Mouse (Mus musculus) kidney, postnatal 0 days (tissue): ENCODE data around the gene Fosl1. TPM values are rescaled to one million over a fixed set of nuclear protein-coding genes. Genes with fewer than 3 reads are reported as not detected.

Source experiments
- ATAC-seq: fragments of 200-750 bp; cut with Nextera tagmentation; replicated peaks from 2 replicates; pipeline ENCODE4 v1.8.0; 2017; ENCODE audit warnings: low read depth, moderate number of reproducible peaks, moderate TSS enrichment, moderate library complexity; ENCODE audit not compliant: low FRiP score
- DNase-seq: peaks from one replicate; pipeline ENCODE4 v3.0.0-alpha.2; 2016; ENCODE audit warnings: low spot score
- H3K27ac ChIP-seq: fragments of 300-500 bp; sonication (generic); 2 replicates; pipeline ENCODE4 v1.5.1; 2014; ENCODE audit warnings: mild to moderate bottlenecking
- H3K27me3 ChIP-seq: fragments of 300-500 bp; sonication (generic); 2 replicates; pipeline ENCODE4 v1.6.1; 2014; ENCODE audit warnings: low read length, mixed read lengths; ENCODE audit not compliant: insufficient read depth
- H3K36me3 ChIP-seq: fragments of 300-500 bp; sonication (generic); 2 replicates; pipeline ENCODE4 v1.6.1; 2014; ENCODE audit warnings: low read length, mixed read lengths; ENCODE audit not compliant: insufficient read depth
- H3K4me1 ChIP-seq: fragments of 300-500 bp; sonication (generic); replicated peaks from 2 replicates; pipeline ENCODE4 v1.6.1; 2014; ENCODE audit warnings: antibody characterized with exemption, low read length, mixed read lengths; ENCODE audit not compliant: insufficient read depth
- H3K4me2 ChIP-seq: fragments of 300-500 bp; sonication (generic); 2 replicates; pipeline ENCODE4 v1.6.1; 2014; ENCODE audit warnings: mild to moderate bottlenecking, low read length, moderate library complexity, mixed read lengths
- H3K4me3 ChIP-seq: fragments of 300-500 bp; sonication (generic); replicated peaks from 2 replicates; pipeline ENCODE4 v1.5.1; 2014; ENCODE audit warnings: low read depth, low read length
- H3K9ac ChIP-seq: fragments of 300-500 bp; sonication (generic); 2 replicates; pipeline ENCODE4 v1.6.1; 2014; ENCODE audit warnings: low read depth, low read length
- H3K9me3 ChIP-seq: fragments of 300-500 bp; sonication (generic); replicated peaks from 2 replicates; pipeline ENCODE4 v1.6.1; 2016; ENCODE audit warnings: low read length, inconsistent platforms, mixed read lengths
- CTCF ChIP-seq: IDR thresholded peaks from 2 replicates; pipeline ENCODE4 v1.5.1; 2016; ENCODE audit warnings: antibody characterized with exemption, low read depth, mild to moderate bottlenecking, moderate library complexity
- WGBS: fragments of 180-500 bp; shearing (Covaris S2); extraction: QIAGEN DNeasy Blood & Tissue Kit; methylation state at CpG from one replicate; pipeline ENCODE4 v1.1.7; 2014; 5-methylcytosine and 5-hydroxymethylcytosine counted together
- polyA plus RNA-seq: library from polyadenylated mRNA; unstranded; fragments of >200 nt; fragmentation: Nextera tagmentation; extraction: Ambion mirVana; gene quantifications from 2 replicates; pipeline ENCODE4 v1.2.1, GENCODE M21; 2015

The Fosl1 gene
- polyA plus RNA-seq, 1 experiment from 2014 or later, result not detected

DNA sequence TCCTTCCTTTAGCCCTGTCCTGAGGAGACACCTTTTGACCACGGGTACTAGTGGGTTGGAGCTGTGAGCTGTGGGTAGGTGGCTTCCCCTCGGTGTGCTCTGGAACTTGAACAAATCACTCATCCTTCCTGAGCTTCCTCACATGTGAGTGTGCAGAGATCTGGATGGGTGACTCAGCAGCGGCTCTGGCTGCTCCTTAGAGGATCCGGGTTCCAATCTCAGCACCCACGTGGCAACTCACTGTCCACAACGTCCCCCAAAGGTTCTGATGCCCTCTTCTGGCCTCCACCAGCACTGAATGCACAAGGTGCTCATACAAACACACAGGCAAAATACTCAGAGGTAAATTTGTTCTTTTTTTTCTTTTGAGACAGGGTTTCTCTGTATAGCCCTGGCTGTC is 4.4 kb downstream of the Fosl1 start:
- Histone ChIP-seq H3K27me3 (peaks cover 8% of the 10 kb centered on the region; the same call in 1 of the 2 replicates), H3K9ac (no peak overlapping the region), H3K36me3 (peaks cover 7% of the 10 kb centered on the region; the same call in 1 of the 2 replicates), H3K4me2 (no peak overlapping the region), H3K4me1 (peaks cover 22% of the 10 kb centered on the region), H3K4me3 (no peak overlapping the region), H3K9me3 (no peaks in the 10 kb centered on the region), H3K27ac (no peak overlapping the region)
- 82% methylated on average over 6 of the region's 6 CpGs for WGBS
- ATAC-seq, result no peak
- no peak for DNase-seq
- TF ChIP-seq CTCF, result 0 out of 2 replicates have a peak, but pooled peaks have one; percentile 1

DNA sequence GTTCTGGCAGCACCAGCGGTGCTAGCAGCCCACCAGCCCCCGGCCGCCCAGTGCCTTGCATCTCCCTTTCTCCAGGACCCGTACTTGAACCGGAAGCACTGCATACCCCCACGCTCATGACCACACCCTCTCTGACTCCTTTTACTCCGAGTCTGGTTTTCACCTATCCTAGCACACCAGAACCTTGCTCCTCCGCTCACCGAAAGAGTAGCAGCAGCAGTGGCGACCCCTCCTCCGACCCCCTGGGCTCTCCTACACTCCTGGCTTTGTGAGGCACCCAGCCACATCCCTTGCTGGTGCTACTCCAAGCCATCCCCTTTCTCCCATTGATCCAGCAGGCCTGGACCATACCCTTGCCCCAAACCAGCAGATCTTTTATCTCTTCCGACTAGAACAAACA is 7.7 kb downstream of the Fosl1 start:
- Histone ChIP-seq H3K36me3 (peaks cover 7% of the 10 kb centered on the region; the same call in 1 of the 2 replicates), H3K4me1 (peaks cover 12% of the 10 kb centered on the region), H3K9me3 (no peaks in the 10 kb centered on the region), H3K4me2 (peak overlapping the region; percentile 97), H3K27ac (no peak overlapping the region), H3K27me3 (no peaks in the 10 kb centered on the region), H3K4me3 (peak overlapping the region; percentile 81), H3K9ac (no peak overlapping the region; the same call in 1 of the 2 replicates)
- 62% methylated on average over 12 of the region's 12 CpGs for WGBS
- TF ChIP-seq CTCF, result no peak
- ATAC-seq (no peak), DNase-seq (no peak)

DNA sequence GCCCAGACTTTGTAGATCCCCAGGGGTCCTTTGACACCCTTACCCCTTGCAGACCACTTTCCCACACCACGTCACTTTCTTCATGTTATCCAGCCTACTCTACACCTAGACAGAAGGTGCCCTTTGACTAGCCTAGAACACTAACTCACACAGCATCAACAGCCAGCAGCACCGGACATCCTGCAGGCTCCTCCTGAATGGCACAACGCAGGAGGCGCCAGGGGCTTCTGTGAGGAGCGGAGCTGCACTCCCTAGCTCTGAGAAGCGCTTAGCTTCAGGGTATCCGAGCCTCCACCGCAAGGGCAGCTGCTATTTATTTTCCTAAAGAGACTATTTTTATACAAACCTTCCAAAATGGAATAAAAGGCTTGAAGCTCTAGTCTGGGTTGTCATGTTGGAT is 8.2 kb downstream of the Fosl1 start:
- H3K4me3 ChIP-seq, result peak overlapping the region; percentile 81
- H3K27me3 ChIP-seq, result no peaks in the 10 kb centered on the region
- DNase-seq (no peak), ATAC-seq (no peak)
- peak overlapping the region; percentile 78 for H3K9ac ChIP-seq
- H3K36me3 ChIP-seq, result peaks cover 7% of the 10 kb centered on the region; the same call in 1 of the 2 replicates
- 0 out of 2 replicates have a peak overlapping the region, but pooled peaks have one; percentile 3 for H3K27ac ChIP-seq
- H3K4me1 ChIP-seq, result peaks cover 12% of the 10 kb centered on the region
- WGBS, result 54% methylated on average over 8 of the region's 8 CpGs
- H3K9me3 ChIP-seq, result no peaks in the 10 kb centered on the region
- H3K4me2 ChIP-seq, result peak overlapping the region; percentile 97
- no peak for TF ChIP-seq CTCF

DNA sequence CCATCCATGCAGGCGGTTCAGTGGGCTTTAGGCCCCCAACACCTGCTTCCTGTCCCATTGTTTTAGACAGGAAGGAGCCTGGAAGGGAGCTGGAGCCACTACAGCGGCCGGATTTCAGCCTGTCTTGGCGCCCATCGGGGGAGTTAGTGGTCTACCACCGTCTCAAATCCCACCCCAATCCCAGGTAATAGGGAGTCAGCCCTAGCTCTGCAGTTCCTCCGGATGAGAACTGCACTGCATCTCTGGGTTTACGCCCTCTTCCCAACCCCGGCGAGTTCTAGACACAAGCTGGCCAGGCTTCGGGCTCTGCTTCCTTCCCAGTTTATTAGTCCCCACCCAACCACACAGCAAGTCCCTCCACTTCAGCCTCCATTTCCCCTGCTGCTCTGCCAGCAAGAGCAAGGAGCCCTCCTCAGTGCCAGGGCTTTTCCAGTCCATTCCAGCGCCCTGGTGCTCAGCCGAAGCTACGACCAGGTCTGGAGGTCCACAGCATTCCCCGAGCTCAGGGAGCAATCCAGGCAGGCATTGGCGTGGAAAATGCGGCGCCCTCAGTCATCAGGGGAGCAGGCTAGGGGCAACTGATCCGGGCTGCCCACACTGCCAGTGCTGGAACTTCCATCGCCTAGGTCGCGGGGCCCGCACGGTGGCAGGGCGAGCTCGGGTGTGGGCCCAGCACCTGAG is 9.0 kb downstream of the Fosl1 start:
- DNase-seq (peak; percentile 51), ATAC-seq (no peak)
- H3K4me1 ChIP-seq, result peaks cover 17% of the 10 kb centered on the region

DNA sequence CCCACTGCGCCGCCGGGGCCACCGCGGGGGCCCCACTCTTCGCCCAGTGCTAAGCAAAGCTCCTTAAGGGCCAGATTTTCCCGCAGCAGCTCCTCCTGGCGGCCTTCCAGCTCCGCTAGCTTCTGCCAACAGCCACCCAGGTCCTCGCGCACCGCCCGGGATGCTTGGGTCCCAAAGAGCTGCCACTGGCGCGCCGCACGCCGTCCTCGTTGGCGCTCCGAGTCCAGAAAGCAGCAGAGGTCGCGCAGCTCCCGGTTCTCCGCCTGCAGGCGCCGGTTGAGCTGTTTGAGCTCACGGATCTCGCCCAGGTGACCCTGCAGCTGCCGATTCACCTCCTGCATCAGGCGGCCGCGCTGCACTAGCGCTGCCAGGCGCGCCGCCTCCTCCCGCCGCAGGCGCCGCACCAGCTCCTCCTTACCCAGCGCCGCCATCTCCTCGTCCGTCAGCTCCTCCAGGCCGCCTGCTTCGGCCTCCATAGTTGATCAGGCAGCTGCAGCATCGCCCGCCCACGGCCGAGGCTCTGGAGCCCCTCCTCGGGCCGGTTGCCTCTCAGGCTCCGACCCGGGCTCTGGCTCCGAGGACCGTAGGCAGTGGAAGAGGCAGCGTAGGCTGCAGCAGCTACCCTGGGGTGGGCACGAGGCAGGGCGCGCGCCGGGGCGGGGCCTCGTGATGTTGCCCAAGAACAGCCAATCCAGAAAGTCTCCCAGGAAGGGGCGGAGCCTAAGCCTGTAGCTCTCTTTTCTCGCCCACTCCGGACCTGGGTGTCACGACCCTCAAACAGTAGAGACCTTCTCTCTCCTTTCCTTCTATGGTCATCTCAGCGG is 9.8 kb downstream of the Fosl1 start:
- peaks cover 18% of the 10 kb centered on the region for H3K4me1 ChIP-seq
- H3K27ac ChIP-seq, result peak overlapping the region; percentile 98
- peaks cover 7% of the 10 kb centered on the region; the same call in 1 of the 2 replicates for H3K36me3 ChIP-seq
- DNase-seq (peak; percentile 98), ATAC-seq (peak; percentile 86)
- no peaks in the 10 kb centered on the region for H3K9me3 ChIP-seq
- H3K27me3 ChIP-seq, result no peaks in the 10 kb centered on the region
- peak overlapping the region; percentile 78 for H3K9ac ChIP-seq
- H3K4me2 ChIP-seq, result peak overlapping the region; percentile 97
- TF ChIP-seq CTCF, result peak; percentile 50
- peak overlapping the region; percentile 81 for H3K4me3 ChIP-seq
- under 1% methylated on average over 70 of the region's 70 CpGs for WGBS

More for the DNA sequence above, 9.0 kb downstream of the Fosl1 start:
- Histone ChIP-seq H3K9me3 (no peaks in the 10 kb centered on the region), H3K9ac (peak overlapping the region; percentile 78), H3K27me3 (no peaks in the 10 kb centered on the region), H3K4me3 (peak overlapping the region; percentile 81), H3K27ac (peak overlapping the region; percentile 98), H3K36me3 (peaks cover 7% of the 10 kb centered on the region; the same call in 1 of the 2 replicates), H3K4me2 (peak overlapping the region; percentile 97)
- WGBS, result under 1% methylated on average over 26 of the region's 26 CpGs
- no peak for TF ChIP-seq CTCF
